Mouse (Mus musculus): ENCODE data around the gene Rimklb. TPM values are rescaled to one million over a fixed set of nuclear protein-coding genes. Genes with fewer than 3 reads are reported as not detected.

Rimklb gene
- total and polyA plus RNA-seq, 3 experiments: not detected

DNA sequence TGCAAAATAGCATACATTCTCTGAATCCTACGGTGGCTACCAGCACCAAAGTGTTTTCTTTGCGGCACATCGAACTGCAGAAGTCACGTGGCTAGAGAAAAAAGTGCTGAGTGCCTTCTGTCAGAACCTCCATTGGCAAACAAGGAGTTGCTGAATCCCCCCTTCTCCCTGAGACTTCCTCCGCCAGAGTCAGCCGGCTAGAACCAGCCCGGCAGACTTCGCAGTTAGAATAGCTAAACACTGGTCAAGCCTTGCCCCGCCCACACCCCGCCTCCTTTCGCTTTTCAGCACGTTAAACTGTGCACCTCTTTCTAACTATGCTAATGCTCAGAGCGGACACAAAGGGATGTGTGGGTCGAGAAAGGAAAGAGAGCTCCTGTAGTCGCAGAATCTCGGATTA lies 7.0 kb downstream of the Rimklb start:
- peak; percentile 49 for DNase-seq (ENCODE audit: extremely low read depth)
- dilution Hi-C loops (cut with MboI; ENCODE audit: extremely low pct_ligation_motif_present, extremely low pct_unique_long_range_greater_than_20kb, low sequenced_read_pairs): no loop called here
- 0 out of 2 replicates have a peak overlapping the region, but pooled peaks have one; percentile 7 for H3K9ac ChIP-seq (ENCODE audit: insufficient read depth, low read depth)

GRCm38 (mm10) chr6:122490929-122491512 lies 7.5 kb downstream of the Rimklb start:
- dilution Hi-C loops (cut with MboI; ENCODE audit: extremely low pct_ligation_motif_present, extremely low pct_unique_long_range_greater_than_20kb, low sequenced_read_pairs): no loop called here
- H3K9me3 ChIP-seq (replicated peaks; ENCODE audit: low read length): peaks cover 11% of the 10 kb centered on the region
- H3K27me3 ChIP-seq (replicated peaks): peaks cover 18% of the 10 kb centered on the region
- H3K79me2 ChIP-seq (replicated peaks; ENCODE audit: control insufficient read depth, extremely low read depth, insufficient read depth, poor library complexity, severe bottlenecking): no peaks in the 10 kb centered on the region
- no peaks in the 10 kb centered on the region for H3K36me3 ChIP-seq (replicated peaks in 1 of 2; ENCODE audit: control insufficient read depth in 1 of 2, insufficient read depth in 1 of 2, low read length in 1 of 2)
- no peak overlapping the region for H3K27ac ChIP-seq (ENCODE audit: insufficient read depth, low read depth)
- in situ Hi-C loops (cut with MboI; ENCODE audit: low pct_ligation_motif_present, low pct_unique_long_range_greater_than_20kb, low sequenced_read_pairs): no loop called here
- no peak overlapping the region for H3K9ac ChIP-seq (ENCODE audit: insufficient read depth, low read depth)
- H3K4me1 ChIP-seq (ENCODE audit: control insufficient read depth in 1 of 2, insufficient read depth in 2 of 2): peaks cover 0 to 9% of the 10 kb centered on the region in 2 experiments; a peak in 2 of 4 replicates
- H3K4me2 ChIP-seq (ENCODE audit: insufficient read depth, low read depth, poor library complexity, severe bottlenecking): peak overlapping the region; percentile 43
- no peak for TF ChIP-seq ELF1 (IDR thresholded peaks at IDR 0.05; ENCODE audit: low read depth, low read length)
- TF ChIP-seq JUND (conservative IDR thresholded peaks at IDR 0.05; ENCODE audit: low read depth, low read length): no peak
- TF ChIP-seq NELFE (IDR thresholded peaks at IDR 0.05; ENCODE audit: low read depth, low read length): no peak
- DNase-seq (ENCODE audit: extremely low read depth): no peak
- H3K4me3 ChIP-seq (replicated peaks in 1 of 3; ENCODE audit: low read depth in 2 of 3, low read length in 2 of 3, poor library complexity in 1 of 3): no peak overlapping the region

More for the DNA sequence above, 7.0 kb downstream of the Rimklb start:
- peak overlapping the region; percentile 43 for H3K4me2 ChIP-seq (ENCODE audit: insufficient read depth, low read depth, poor library complexity, severe bottlenecking)
- no peaks in the 10 kb centered on the region for H3K79me2 ChIP-seq (replicated peaks; ENCODE audit: control insufficient read depth, extremely low read depth, insufficient read depth, poor library complexity, severe bottlenecking)
- in situ Hi-C loops (cut with MboI; ENCODE audit: low pct_ligation_motif_present, low pct_unique_long_range_greater_than_20kb, low sequenced_read_pairs): no loop called here
- TF ChIP-seq MAZ (IDR thresholded peaks at IDR 0.05; ENCODE audit: low read depth, low read length): no peak
- TF ChIP-seq GABPA (IDR thresholded peaks at IDR 0.05; ENCODE audit: insufficient replicate concordance, low read depth, low read length): no peak
- TF ChIP-seq TBP (conservative IDR thresholded peaks at IDR 0.05; ENCODE audit: low read depth, low read length): no peak
- no peak for TF ChIP-seq EP300 (IDR thresholded peaks at IDR 0.05; ENCODE audit: low read length)
- TF ChIP-seq JUND (conservative IDR thresholded peaks at IDR 0.05; ENCODE audit: low read depth, low read length): no peak
- TF ChIP-seq ZNF384 (IDR thresholded peaks at IDR 0.05; ENCODE audit: low read depth, low read length): peak; percentile 19; the same call in 1 of the 2 replicates
- TF ChIP-seq ZC3H11A (IDR thresholded peaks at IDR 0.05; ENCODE audit: low read depth, low read length): no peak
- no peak for TF ChIP-seq ELF1 (IDR thresholded peaks at IDR 0.05; ENCODE audit: low read depth, low read length)
- no peak for TF ChIP-seq PAX5 (IDR thresholded peaks at IDR 0.05; ENCODE audit: low read length)
- 0 out of 2 replicates have a peak, but pooled peaks have one; percentile 18 for TF ChIP-seq USF2 (conservative IDR thresholded peaks at IDR 0.05; ENCODE audit: low read depth, low read length)
- 0 out of 2 replicates have a peak, but pooled peaks have one; percentile 37 for TF ChIP-seq BHLHE40 (IDR thresholded peaks at IDR 0.05; ENCODE audit: low read depth, low read length)
- no peak for TF ChIP-seq CHD2 (IDR thresholded peaks at IDR 0.05; ENCODE audit: low read length)
- no peak for TF ChIP-seq RAD21 (IDR thresholded peaks at IDR 0.05; ENCODE audit: low read depth, low read length)
- peak; percentile 35 for TF ChIP-seq USF1 (IDR thresholded peaks at IDR 0.05; ENCODE audit: low read depth, low read length)
- H3K36me3 ChIP-seq (replicated peaks in 1 of 2; ENCODE audit: control insufficient read depth in 1 of 2, insufficient read depth in 1 of 2, low read length in 1 of 2): no peaks in the 10 kb centered on the region
- H3K9me3 ChIP-seq (replicated peaks; ENCODE audit: low read length): peaks cover 7% of the 10 kb centered on the region
- H3K27me3 ChIP-seq (replicated peaks): peaks cover 19% of the 10 kb centered on the region
- no peak overlapping the region for H3K27ac ChIP-seq (ENCODE audit: insufficient read depth, low read depth)
- peak overlapping the region; percentile 26 to 42 (median 29) for H3K4me3 ChIP-seq (replicated peaks in 1 of 3; ENCODE audit: low read depth in 2 of 3, low read length in 2 of 3, poor library complexity in 1 of 3)
- peaks cover 0 to 9% of the 10 kb centered on the region in 2 experiments; a peak in 2 of 4 replicates for H3K4me1 ChIP-seq (ENCODE audit: control insufficient read depth in 1 of 2, insufficient read depth in 2 of 2)

Measured in CH12.LX (cell line).